Mouse (Mus musculus) cortical plate, adult 2 months (tissue): Measurements from ENCODE around the gene Cpb1.

Experiments
- CTCF ChIP-seq: fragments of 200-500 bp; IDR thresholded peaks from 2 replicates; pipeline ENCODE4 v1.5.1; 2011; ENCODE audit warnings: mild to moderate bottlenecking, control low read depth, low read length; ENCODE audit not compliant: insufficient read depth; ENCODE audit errors: extremely low read depth
- POLR2A ChIP-seq: fragments of 200-500 bp; IDR thresholded peaks from 2 replicates; pipeline ENCODE4 v1.6.1; 2011; ENCODE audit warnings: mild to moderate bottlenecking, low read length, control low read depth; ENCODE audit not compliant: insufficient read depth; ENCODE audit errors: extremely low read depth

GRCm38 (mm10) chr3:20309142-20309541 lies 33.6 kb upstream of the Cpb1 start:
- TF ChIP-seq CTCF (no peak), POLR2A (no peak)
